Mouse (Mus musculus): ENCODE data around the gene Gm10491.

The Gm10491 gene

DNA sequence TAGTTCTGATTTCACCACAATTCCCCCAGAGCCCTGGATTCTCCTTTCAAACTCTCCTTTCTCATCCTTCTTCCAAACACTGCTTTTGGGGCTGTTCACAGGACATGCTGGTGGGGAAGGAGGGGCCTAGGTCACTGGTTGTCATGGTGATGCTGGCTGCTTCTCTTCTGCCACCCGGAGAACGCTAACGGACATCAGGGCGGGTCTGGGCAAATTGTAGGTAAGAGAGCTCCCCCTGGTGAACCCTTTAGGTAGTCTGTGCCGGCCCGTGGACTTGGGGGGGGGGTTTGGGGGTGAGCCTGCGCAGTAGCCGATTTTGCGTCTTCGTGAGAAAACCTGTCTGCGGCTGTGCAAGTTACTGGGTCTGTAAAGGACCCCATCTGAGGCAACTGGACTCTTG is 27.8 kb downstream of the Gm10491 start:
- peak; percentile 25 to 49 for DNase-seq (ENCODE audit: low spot score in 2 of 2)

DNA sequence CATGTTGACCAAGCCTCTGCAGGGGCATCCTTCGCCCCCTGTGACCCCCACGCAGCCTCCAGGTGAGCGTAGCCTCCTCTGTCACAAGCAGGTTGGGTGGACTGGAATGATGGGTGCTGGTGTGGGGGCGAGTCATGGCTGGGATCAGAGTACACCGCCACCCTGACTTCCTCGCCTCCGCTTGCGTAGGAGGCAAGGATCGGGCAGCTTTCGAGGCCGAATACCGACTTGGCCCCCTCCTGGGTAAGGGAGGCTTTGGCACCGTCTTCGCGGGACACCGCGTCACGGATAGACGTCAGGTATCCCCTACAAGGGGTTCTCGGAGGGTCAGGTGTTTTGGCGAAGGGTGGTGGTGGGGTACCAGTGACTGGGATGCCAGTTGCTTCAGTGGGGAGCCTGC is 29.1 kb downstream of the Gm10491 start:
- DNase-seq (ENCODE audit: low spot score in 2 of 2) = peak in 1 of 2 experiments; percentile 5

DNA sequence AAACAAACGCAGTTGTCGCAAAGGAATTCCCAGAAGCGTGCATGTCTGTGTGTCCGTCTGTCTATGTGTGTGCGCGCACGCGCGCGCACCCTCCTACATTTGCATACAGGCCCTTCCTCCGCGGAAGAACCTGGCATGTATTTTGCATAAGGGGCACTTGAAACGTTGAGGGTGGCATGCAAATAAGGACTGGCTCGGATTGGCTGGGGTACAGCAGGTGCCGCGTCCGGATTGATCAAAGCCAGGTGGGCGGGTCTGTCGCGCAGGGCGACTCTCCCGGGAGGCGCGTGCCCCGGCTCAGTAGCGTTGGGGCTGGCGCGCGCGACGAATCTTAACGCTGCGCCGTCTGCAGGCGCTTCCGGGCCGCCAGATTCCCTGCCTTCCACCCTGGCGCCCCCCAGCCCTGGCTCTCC is 29.6 kb downstream of the Gm10491 start, which contains the start of gene Pim2:
Pim2 (plus strand) TSS at position 256 of the 413 bp plus-strand sequence.
- DNase-seq (ENCODE audit: low spot score in 2 of 2) = peak; percentile 87

DNA sequence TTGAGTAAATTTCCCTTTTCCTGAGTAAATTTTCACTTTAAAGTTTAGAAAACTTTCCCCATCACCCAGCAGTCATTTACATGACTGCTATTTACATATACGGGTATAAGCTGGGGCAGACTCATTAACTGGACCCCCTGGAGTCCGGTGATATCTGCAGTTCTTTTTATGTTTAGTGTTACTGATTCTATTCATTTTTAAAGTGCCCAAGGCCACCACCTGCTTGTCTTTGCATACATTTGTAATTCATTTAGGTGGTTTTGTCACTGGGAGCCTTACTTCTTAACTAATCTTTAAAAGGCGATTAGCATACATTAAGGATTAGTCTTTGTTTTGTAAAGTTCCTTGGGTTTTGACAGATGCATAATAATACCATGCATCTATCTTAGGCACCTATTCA is 37.8 kb downstream of the Gm10491 start:
- DNase-seq (ENCODE audit: low spot score in 2 of 2) = no peak

DNA sequence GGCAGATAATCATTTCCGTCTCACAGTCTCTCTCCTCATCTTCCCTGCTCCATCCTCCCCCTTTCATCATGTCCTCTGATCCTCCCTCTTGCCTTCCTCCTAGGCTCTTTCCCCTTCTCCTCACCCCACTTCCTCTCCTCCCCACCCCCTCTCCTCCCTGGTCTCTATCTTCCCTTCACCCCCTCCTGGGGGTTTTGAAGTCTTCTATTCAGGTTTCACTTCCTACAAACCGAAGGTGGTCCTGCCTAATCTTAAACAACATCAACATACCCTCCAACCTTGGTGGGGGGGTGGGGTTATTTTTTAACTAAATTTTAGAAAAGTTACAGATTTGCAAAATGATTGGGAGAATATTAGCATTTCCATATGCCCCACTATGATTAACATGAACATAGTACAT is 39.1 kb downstream of the Gm10491 start:
- no peak for DNase-seq (ENCODE audit: low spot score in 2 of 2)

DNA sequence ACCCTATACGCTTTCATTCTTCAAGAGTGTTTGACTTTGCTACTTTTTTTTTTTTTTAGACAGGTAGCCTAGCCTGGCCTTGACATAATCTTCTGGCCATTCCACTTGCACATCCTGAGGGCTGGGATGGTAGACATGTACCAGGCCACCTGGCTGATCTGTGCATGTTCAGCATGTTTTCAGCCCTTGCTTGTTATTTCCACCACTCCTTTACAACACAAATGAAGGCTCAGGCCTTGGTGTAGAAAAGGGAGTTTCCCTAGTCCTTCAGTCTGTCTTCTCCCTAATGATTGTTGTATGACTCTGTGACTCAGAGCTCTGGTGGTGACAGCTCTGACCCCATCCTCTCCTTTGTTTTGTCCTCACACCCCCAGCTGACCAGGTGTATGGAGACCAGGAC is 40.5 kb downstream of the Gm10491 start:
- DNase-seq (ENCODE audit: low spot score in 2 of 2) = no peak

DNA sequence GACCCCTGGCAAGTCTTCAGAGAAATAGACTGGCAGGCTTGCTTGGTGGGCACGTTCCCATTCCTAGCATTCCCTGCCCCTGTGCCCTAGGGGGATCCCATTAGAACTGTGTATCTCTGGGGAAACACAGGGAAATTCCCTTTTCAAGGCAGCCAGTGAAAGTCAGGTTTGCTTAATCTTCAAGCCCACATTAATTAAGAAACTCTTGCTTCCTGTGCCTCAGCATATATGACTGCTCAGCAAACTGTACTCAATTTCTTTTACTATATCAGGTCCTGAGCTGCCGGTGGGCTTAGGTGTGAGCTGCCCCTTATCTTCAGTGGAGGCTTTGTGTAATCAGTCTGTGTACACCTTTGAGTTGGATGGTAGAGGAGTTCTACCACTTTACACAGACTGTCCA is 41.8 kb downstream of the Gm10491 start:
- no peak for DNase-seq (ENCODE audit: low spot score in 2 of 2)

DNA sequence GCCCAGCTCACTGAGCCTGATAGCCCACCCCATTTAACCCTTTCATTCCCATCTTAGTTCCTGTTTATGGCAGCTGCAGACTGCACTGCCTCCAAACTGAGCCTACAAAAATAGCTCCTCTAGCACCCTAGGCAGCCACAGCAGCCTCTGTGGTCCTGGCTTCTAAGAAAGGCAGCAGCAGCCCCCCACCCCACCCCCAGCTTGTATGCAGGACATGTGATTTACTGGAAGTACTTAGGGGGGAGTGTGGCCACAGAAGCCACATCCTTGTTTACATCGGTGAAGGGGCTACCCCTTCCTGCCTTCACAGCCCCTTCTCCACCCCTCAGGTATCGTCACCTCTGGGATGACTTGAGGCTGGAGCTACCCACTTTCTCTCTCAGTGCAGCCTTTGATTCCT is 42.3 kb downstream of the Gm10491 start:
- no peak for DNase-seq (ENCODE audit: low spot score in 2 of 2)

DNA sequence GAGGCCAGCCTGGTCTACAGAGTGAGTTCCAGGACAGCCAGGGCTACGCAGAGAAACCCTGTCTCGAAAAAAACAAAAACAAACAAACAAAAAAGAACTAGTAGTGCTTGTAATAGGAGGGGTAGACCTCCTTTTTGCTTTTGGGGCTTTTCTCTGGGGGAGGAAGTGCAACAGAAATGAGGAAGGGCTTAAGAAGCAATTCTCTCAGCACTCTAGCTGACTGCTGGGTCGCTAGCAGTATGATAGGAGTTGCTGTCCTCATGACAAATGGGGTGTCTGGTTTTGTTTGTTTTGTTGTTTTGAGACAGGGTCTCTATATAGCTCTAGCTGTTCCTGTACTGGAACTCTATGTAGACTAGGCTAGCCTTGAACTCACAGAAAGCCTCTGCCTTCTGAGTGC is 43.1 kb downstream of the Gm10491 start:
- DNase-seq (ENCODE audit: low spot score in 2 of 2) = no peak

DNA sequence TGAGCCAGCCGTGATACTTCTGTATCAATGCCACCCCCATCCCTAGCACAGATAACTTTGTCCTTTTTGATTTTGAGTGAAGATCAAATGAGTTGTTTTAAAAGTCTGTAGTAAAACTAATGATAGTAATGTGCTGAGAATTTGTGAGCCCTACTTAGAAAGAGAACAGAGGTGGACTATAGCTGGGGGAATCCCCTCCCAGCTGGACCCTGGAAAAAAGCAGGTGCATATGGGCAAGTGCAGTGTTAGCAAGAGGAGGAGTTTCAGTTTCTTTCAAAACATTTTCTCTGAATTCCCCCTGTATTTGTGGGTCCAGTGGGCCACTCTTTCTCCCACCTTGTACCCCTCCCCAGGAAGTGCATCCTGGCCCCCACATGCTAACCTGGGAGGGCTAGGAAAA is 44.5 kb downstream of the Gm10491 start:
- DNase-seq (ENCODE audit: low spot score in 2 of 2) = no peak

DNA sequence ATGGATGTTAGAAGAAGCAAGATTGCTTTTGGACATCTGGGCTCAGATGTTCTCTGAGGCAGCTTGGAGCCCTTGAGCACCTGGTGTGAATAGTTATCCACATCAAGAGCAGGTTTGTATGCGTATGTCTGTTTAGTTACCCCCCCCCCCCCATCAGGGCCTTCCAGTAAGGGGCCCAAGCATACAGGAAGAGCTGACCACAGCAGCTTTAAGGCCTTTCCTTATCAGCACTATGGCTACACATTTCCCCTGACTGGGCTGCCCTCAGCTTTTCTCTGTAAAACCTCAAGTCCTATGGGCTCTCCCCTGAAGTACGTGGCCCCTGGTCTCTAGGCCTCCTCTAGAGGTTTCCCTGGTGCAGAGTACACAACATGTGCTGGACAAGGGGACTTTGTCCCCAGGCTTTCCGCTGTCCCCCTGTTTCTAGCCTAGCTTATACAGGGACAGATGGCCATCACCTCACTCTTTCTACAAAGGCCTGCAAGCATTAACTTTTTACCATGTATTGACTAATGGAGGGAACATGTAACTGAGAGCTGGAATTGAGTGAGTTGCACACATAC is 48.4 kb downstream of the Gm10491 start:
- DNase-seq (ENCODE audit: low spot score in 2 of 2) = no peak
